Mouse (Mus musculus): ENCODE data around the gene Ppm1n.
A peak's percentile ranks its signal among the peaks of the same experiment; 100 is the strongest.

The Ppm1n gene

DNA sequence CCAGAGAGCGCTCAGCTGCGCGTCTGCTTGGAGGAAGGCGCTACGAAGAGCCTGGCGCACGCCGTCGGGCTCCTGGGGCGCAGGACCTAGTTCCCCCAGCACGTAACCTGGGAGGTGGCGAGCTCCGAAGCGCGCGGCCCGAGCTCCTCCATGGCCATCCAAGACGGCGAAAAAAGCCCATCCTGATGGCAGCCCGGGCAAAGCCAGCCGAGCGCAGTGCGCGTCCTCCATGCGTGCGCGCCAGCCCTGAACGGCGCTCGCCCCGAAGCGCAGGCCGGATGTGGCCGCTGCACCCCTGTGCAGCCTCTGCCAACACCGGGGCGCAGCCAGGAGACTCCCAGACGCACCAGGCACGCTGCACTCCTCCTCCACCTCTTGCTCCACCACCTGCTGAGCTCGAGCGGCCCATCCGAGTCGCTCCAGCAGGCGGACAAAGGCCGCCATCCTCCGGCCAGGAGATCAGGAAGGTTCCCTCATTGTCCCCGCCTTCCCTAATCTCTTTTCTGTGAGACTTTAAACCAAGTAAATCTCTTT lies at the start of gene Ppm1n:
Gene Ppm1n (minus strand): TSS at position 484 of the 534 bp plus-strand sequence.
- DNase-seq (ENCODE audit: low spot score in 2 of 2), result peak in 1 of 2 experiments; percentile 37

DNA sequence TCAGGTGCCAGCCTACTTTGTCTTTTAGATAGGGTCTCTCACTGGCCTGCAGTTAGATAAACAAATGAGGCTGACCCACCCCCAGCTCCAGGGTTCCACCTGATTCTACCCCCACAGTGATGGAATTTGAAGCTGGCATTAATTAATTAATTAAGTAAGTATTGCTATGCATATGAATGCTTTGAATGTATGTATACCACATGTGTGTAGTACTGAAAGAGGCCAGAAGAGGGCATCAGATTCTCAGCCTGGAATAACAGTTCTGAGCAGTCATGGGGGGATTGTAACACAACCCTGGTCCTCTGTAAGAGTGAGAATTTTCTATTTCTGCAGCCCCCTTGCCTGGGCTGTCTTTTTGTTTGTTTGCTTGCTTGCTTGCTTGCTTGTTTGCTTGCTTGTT lies 48.6 kb upstream of the Ppm1n start:
- no peak for DNase-seq (ENCODE audit: low spot score in 2 of 2)

DNA sequence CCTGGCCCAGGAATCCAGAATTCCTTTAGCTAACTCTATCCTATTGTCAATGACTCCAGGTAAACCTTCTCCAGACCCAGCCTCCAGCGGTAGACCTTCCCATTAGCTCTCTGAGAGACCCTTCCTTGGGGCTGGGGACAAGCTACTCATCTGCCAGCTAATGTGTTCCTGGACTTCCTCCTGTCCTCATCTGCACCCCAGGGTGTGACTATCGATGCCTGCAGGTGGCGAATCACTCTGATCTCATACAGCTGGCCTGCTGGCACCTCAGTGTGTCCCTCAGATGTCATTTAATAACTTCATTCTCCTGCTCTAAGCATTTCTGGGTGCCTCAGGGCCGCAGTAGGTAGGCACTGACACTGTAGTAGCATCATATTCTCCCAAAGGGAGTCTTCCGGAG lies 47.9 kb upstream of the Ppm1n start:
- DNase-seq (ENCODE audit: low spot score in 2 of 2), result no peak

- DNase-seq (ENCODE audit: low spot score in 2 of 2), result no peak
Measured at GRCm38 (mm10) chr7:19327128-19327527, 47.3 kb upstream of the Ppm1n start.

GRCm38 (mm10) chr7:19326359-19326758 lies 46.5 kb upstream of the Ppm1n start:
- peak in 1 of 2 experiments; percentile 42 for DNase-seq (ENCODE audit: low spot score in 2 of 2)

- DNase-seq (ENCODE audit: low spot score in 2 of 2), result no peak
Measured at GRCm38 (mm10) chr7:19325262-19326199, 45.7 kb upstream of the Ppm1n start.

GRCm38 (mm10) chr7:19324221-19324620 lies 44.4 kb upstream of the Ppm1n start:
- no peak for DNase-seq (ENCODE audit: low spot score in 2 of 2)

GRCm38 (mm10) chr7:19322489-19322888 lies 42.6 kb upstream of the Ppm1n start:
- DNase-seq (ENCODE audit: low spot score in 2 of 2), result no peak

- DNase-seq (ENCODE audit: low spot score in 2 of 2), result no peak
Measured at GRCm38 (mm10) chr7:19321464-19321863, 41.6 kb upstream of the Ppm1n start.

GRCm38 (mm10) chr7:19320637-19321036 lies 40.8 kb upstream of the Ppm1n start:
- DNase-seq (ENCODE audit: low spot score in 2 of 2), result no peak

DNA sequence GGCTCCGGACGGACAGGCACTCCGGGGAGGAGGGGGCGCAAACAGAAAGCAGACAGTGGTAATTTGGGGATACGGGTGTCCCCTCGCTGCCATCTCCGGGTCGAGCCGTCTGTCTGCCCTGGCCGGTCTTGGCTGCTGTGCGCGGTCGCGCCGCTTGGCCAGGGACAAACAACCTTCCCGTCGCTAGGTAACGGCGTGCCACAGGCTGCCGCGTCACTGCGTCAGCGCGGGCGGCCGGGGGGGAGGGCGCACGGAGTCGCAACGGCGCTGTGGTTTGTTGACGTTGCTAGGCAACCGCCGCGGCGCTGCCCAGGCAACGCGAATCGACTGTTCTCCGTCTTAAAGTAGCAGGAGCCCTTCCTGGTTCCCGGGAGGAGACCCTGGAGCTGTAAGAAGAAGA lies 40.0 kb upstream of the Ppm1n start:
- DNase-seq (ENCODE audit: low spot score in 2 of 2), result peak; percentile 82 to 86

DNA sequence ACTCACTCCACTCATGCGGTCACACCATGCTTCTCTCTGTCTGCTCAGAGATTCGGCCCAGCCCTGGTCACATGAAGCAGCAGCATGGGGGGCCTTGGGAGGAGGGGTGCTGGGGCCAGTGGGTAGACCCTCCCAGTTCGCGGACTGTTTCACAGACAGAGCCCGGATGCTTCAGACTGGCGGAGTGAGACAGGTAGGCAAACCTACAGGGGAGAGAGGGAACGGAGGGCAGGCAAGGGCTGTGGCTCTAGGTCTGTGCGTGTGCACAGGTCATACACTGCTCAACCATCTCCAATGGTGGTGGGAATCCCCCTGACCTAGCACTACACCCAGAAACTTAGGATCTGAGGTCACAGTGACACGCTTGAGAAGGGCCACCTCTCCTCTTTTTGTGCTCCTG lies 39.6 kb upstream of the Ppm1n start:
- DNase-seq (ENCODE audit: low spot score in 2 of 2), result no peak

GRCm38 (mm10) chr7:19318676-19319075 lies 38.8 kb upstream of the Ppm1n start:
- DNase-seq (ENCODE audit: low spot score in 2 of 2), result no peak

GRCm38 (mm10) chr7:19318201-19318600 lies 38.3 kb upstream of the Ppm1n start:
- DNase-seq (ENCODE audit: low spot score in 2 of 2), result no peak

GRCm38 (mm10) chr7:19316451-19317161 lies 36.7 kb upstream of the Ppm1n start:
- no peak for DNase-seq (ENCODE audit: low spot score in 2 of 2)

DNA sequence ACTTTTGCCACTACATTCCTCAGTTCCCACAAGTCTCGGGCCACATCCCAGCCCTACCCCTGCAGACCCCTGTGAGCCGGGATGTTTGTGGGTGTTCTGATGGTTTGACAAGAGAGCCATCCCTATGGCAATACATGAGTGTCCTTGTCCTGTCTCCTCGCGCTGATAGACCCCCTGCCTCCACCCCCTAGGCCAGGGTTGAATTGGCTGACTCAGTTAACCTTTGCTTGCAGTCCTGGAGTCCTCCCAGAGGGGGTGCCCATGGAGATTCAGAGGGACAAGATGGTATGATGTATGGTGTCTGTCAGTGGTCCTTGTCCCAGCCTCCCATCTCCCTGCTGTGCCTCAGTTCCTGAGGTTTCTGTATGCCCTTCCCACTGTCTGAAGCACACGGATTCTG lies 34.2 kb upstream of the Ppm1n start:
- DNase-seq (ENCODE audit: low spot score in 2 of 2), result no peak

DNA sequence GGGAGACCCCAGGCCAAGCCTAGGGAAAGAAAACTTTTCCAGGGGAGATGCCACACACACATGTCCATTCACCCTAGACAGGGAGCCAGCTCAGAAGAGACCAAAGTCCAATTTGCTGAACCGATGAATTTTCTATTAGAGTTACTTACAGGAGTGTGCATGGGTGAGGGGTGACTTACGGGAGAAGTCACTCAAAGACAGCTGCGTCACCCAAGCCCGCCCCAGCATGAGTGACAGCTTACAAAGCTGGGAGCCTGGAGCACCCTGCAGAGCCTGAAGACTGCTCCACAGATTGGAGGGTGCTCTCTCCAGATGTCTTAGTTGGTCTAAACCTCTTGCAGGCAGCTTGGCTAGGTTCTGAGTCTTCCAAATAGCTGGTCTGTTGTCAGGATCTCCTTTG lies 32.1 kb upstream of the Ppm1n start:
- no peak for DNase-seq (ENCODE audit: low spot score in 2 of 2)

DNA sequence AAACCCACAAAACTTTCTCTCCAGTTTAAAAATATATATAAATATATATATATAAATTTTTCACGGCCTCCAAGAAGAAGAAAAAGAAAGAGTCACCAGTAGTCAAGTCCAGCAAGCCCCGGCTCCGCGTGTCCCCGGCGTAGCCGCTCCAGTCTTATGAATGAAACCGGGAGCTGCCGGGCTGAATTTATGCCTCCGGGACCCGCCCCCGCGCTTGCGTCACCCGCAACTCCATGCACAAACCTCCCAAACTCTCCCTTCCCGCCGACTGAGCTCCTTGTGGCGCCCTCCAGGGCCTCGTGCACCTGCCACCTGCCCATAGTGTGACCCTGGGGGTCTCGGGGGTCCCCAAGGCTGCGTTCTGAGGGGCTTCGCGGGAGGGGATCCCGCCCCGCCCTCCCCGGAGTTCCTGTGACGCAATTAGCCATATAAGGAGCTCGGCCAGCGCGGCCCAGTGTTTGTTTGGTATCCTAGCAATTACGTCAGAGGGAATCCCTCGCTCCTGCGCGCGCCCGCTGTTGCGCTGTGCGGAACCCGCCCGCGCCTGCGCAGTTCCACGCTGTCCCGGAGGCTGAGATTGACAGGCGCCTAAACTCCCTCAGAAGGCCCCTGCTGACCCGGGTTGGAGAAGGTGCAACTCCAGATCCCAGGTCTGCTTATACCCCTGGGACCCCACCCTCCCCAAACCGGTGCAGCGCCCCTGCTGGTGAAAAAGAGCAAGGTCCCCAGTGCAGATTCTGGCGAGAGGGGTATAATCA lies 30.2 kb upstream of the Ppm1n start, which contains the start of gene Fosb:
Gene Fosb (minus strand): TSS at position 168 of the 758 bp plus-strand sequence.
- peak; percentile 91 to 95 for DNase-seq (ENCODE audit: low spot score in 2 of 2)

- DNase-seq (ENCODE audit: low spot score in 2 of 2), result no peak
Measured at GRCm38 (mm10) chr7:19309278-19309883, 29.5 kb upstream of the Ppm1n start.

GRCm38 (mm10) chr7:19308454-19309277 lies 28.8 kb upstream of the Ppm1n start:
- DNase-seq (ENCODE audit: low spot score in 2 of 2), result peak; percentile 93 to 95
